Mouse (Mus musculus): ENCODE measurements around the gene Pi16. TPM values are rescaled to one million over a fixed set of nuclear protein-coding genes. Genes with fewer than 3 reads are reported as not detected.
"Not testable (repeated sequence)": the region's sequence is repeated elsewhere in the genome, so short reads cannot be mapped to it uniquely, and the experiment has no call there.

The Pi16 gene
- polyA plus RNA-seq (2015; fragmentation: Nextera tagmentation; extraction: Ambion mirVana): 1.9 and 2.4 TPM in 2 replicates

DNA sequence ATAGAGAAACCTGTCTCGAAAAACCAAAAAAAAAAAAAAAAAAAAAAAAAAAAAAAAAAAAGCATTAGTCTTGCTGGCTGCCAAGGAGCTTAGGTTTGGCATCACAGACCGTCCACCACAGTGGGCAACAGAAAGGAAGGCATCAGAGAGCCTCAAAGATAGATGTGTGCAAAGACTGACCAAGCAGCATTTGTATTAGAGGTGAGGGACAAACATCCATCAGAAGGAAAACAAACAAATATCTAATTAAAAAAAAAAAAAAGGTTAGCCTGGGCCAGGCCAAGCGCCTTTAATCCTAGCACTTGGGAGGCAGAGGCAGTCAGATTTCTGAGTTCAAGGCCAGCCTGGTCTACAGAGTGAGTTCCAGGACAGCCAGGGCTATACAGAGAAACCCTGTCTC is at the start of gene Pi16:
Pi16 (plus strand) TSS at position 301 of the 400 bp plus-strand sequence.
- not testable (repeated sequence) for H3K27ac ChIP-seq (replicated peaks); H3K36me3 ChIP-seq (replicated peaks); H3K4me2 ChIP-seq; ATAC-seq (ENCODE audit: insufficient read depth); H3K9ac ChIP-seq; H3K4me3 ChIP-seq (replicated peaks); H3K9me3 ChIP-seq (replicated peaks)
- Histone ChIP-seq H3K27me3 (peaks cover 35% of the 10 kb centered on the region), H3K4me1 (replicated peaks) (peaks cover 25% of the 10 kb centered on the region)
- WGBS (ENCODE audit: insufficient replicate concordance): 65% methylated on average over 3 of the region's 3 CpGs

GRCm38 (mm10) chr17:29267931-29268681 is 49.4 kb upstream of the Pi16 start:
- H3K27me3 ChIP-seq: no peaks in the 10 kb centered on the region
- 58% methylated on average over 6 of the region's 6 CpGs for WGBS (ENCODE audit: insufficient replicate concordance)
- peak overlapping the region; percentile 91 for H3K9ac ChIP-seq
- H3K9me3 ChIP-seq (replicated peaks): no peaks in the 10 kb centered on the region
- peaks cover 54% of the 10 kb centered on the region for H3K4me1 ChIP-seq (replicated peaks)
- peak overlapping the region; percentile 81 for H3K4me2 ChIP-seq
- H3K4me3 ChIP-seq (replicated peaks): peak overlapping the region; percentile 91
- H3K27ac ChIP-seq (replicated peaks): peak overlapping the region; percentile 95
- ATAC-seq (ENCODE audit: insufficient read depth): no peak
- no peaks in the 10 kb centered on the region for H3K36me3 ChIP-seq (replicated peaks)

- under 1% methylated on average over 61 of the region's 63 CpGs for WGBS (ENCODE audit: insufficient replicate concordance)
- Histone ChIP-seq H3K27me3 (no peaks in the 10 kb centered on the region), H3K4me3 (replicated peaks) (peak within 1 kb of the TSS; percentile 91), H3K4me1 (replicated peaks) (peaks cover 53% of the 10 kb centered on the region), H3K4me2 (peak within 1 kb of the TSS; percentile 81), H3K27ac (replicated peaks) (peak within 1 kb of the TSS; percentile 95), H3K9me3 (replicated peaks) (no peaks in the 10 kb centered on the region), H3K9ac (peak within 1 kb of the TSS; percentile 91), H3K36me3 (replicated peaks) (no peaks in the 10 kb centered on the region)
- peak; percentile 89 for ATAC-seq (ENCODE audit: insufficient read depth)
Observed at GRCm38 (mm10) chr17:29268682-29269348, 48.7 kb upstream of the Pi16 start, which contains the start of gene BC004004. Gene BC004004, plus strand, starts transcription at chr17:29268788.

DNA sequence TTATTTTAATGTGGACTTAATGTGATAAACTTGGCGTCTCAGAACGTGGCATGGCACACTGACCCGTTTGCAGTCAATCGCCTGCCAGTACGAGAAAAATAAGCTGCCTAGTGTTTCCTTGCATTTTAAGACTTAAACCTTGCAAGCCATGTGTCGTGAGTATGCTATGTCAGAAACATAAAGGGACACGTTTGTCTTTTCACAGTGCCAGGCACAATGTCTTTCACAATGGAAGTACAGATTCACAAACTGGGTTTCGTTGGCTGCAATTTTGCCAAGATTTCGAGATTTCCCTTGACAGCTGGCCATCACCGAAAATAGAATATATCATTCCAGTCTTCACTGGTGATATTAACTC is 48.2 kb upstream of the Pi16 start:
- Histone ChIP-seq H3K9ac (peak overlapping the region; percentile 91), H3K36me3 (replicated peaks) (no peaks in the 10 kb centered on the region), H3K27ac (replicated peaks) (peak overlapping the region; percentile 95), H3K4me1 (replicated peaks) (peaks cover 53% of the 10 kb centered on the region), H3K9me3 (replicated peaks) (no peaks in the 10 kb centered on the region), H3K4me2 (peak overlapping the region; percentile 81), H3K27me3 (no peaks in the 10 kb centered on the region), H3K4me3 (replicated peaks) (peak overlapping the region; percentile 91)
- 10% methylated on average over 10 of the region's 10 CpGs for WGBS (ENCODE audit: insufficient replicate concordance)
- no peak for ATAC-seq (ENCODE audit: insufficient read depth)

DNA sequence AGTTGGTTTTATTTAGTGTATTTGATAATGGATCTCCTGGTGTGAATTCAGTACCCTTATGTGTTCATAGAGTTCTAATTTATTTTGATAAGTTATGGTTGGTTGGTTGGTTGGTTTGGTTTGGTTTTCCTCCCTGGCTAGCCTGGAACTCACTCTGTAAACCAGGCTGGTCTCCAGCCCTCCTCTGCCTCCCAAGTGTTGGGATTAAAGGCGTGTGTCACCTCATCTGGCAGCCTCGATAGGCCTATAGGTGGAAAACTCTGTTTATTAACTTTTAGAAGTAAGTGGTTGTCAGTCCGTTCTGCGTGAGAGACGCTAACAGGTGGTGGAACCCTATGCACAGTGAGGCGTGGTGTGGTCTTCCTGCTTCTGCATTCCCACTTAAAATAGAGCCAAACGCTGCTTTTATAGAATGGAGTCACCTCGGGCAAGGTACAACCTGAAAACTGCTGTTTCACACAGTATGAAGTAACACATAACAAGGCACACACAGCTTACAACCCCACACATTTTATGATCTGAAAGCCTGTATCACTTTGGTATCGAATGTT is 47.3 kb upstream of the Pi16 start:
- no peaks in the 10 kb centered on the region for H3K27me3 ChIP-seq
- no peak for ATAC-seq (ENCODE audit: insufficient read depth)
- H3K36me3 ChIP-seq (replicated peaks): no peaks in the 10 kb centered on the region
- peak overlapping the region; percentile 81 for H3K4me2 ChIP-seq
- peak overlapping the region; percentile 95; the same call in 1 of the 2 replicates for H3K27ac ChIP-seq (replicated peaks)
- WGBS (ENCODE audit: insufficient replicate concordance): 80% methylated on average over 9 of the region's 9 CpGs
- peak overlapping the region; percentile 91 for H3K4me3 ChIP-seq (replicated peaks)
- peak overlapping the region; percentile 91; the same call in 1 of the 2 replicates for H3K9ac ChIP-seq
- no peaks in the 10 kb centered on the region for H3K9me3 ChIP-seq (replicated peaks)
- peaks cover 47% of the 10 kb centered on the region for H3K4me1 ChIP-seq (replicated peaks)

- no peaks in the 10 kb centered on the region for H3K9me3 ChIP-seq (replicated peaks)
- H3K36me3 ChIP-seq (replicated peaks): 0 out of 2 replicates have a peak, but pooled peaks cover 4% of the 10 kb centered on the region
- H3K4me3 ChIP-seq (replicated peaks): no peak overlapping the region
- ATAC-seq (ENCODE audit: insufficient read depth): peak; percentile 32
- H3K27ac ChIP-seq (replicated peaks): peak overlapping the region; percentile 61; the same call in 1 of the 2 replicates
- WGBS (ENCODE audit: insufficient replicate concordance): 67% methylated on average over 7 of the region's 7 CpGs
- H3K9ac ChIP-seq: no peak overlapping the region
- H3K27me3 ChIP-seq: no peaks in the 10 kb centered on the region
- H3K4me2 ChIP-seq: no peak overlapping the region
- H3K4me1 ChIP-seq (replicated peaks): peaks cover 39% of the 10 kb centered on the region
Observed at GRCm38 (mm10) chr17:29273156-29273555, 44.3 kb upstream of the Pi16 start.

- no peak overlapping the region for H3K9ac ChIP-seq
- no peaks in the 10 kb centered on the region for H3K9me3 ChIP-seq (replicated peaks)
- 76% methylated on average over 11 of the region's 11 CpGs for WGBS (ENCODE audit: insufficient replicate concordance)
- H3K4me2 ChIP-seq: 0 out of 2 replicates have a peak overlapping the region, but pooled peaks have one; percentile 27
- H3K4me3 ChIP-seq (replicated peaks): no peak overlapping the region
- peak; percentile 47; the same call in 1 of the 2 replicates for ATAC-seq (ENCODE audit: insufficient read depth)
- no peaks in the 10 kb centered on the region for H3K27me3 ChIP-seq
- peak overlapping the region; percentile 58; the same call in 1 of the 2 replicates for H3K27ac ChIP-seq (replicated peaks)
- H3K4me1 ChIP-seq (replicated peaks): peaks cover 35% of the 10 kb centered on the region
- H3K36me3 ChIP-seq (replicated peaks): 0 out of 2 replicates have a peak, but pooled peaks cover 7% of the 10 kb centered on the region
Observed at GRCm38 (mm10) chr17:29273889-29274288, 43.6 kb upstream of the Pi16 start.

- no peak for ATAC-seq (ENCODE audit: insufficient read depth)
- Histone ChIP-seq H3K36me3 (replicated peaks) (peaks cover 61% of the 10 kb centered on the region), H3K4me2 (no peak overlapping the region), H3K4me3 (replicated peaks) (no peak overlapping the region), H3K27ac (replicated peaks) (no peak overlapping the region), H3K27me3 (no peaks in the 10 kb centered on the region), H3K9ac (no peak overlapping the region), H3K9me3 (replicated peaks) (no peaks in the 10 kb centered on the region), H3K4me1 (replicated peaks) (peaks cover 6% of the 10 kb centered on the region; the same call in 1 of the 2 replicates)
- WGBS (ENCODE audit: insufficient replicate concordance): 83% methylated on average over 5 of the region's 5 CpGs
Observed at GRCm38 (mm10) chr17:29280422-29280821, 37.1 kb upstream of the Pi16 start.

DNA sequence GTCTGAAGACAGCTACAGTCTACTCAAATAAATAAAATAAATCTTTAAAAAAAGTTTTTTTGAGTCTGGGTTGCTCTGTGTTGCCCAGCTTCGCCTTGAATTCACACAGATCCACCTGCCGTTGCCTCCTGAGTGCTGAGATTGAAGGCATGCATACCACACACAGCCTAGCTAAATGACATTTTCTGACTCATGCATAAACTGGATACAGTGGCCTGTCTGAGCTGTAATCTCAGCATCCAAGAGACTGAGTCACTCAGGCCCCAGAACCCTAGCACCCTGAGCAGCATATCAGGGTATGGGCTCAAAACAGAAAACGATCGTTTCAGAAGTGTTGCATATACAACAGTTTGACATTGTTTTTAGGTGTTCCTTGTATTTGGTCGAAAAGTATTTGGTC is 35.9 kb upstream of the Pi16 start:
- no peak overlapping the region for H3K27ac ChIP-seq (replicated peaks)
- H3K27me3 ChIP-seq: no peaks in the 10 kb centered on the region
- peaks cover 6% of the 10 kb centered on the region; the same call in 1 of the 2 replicates for H3K4me1 ChIP-seq (replicated peaks)
- ATAC-seq (ENCODE audit: insufficient read depth): no peak
- peaks cover 70% of the 10 kb centered on the region for H3K36me3 ChIP-seq (replicated peaks)
- 71% methylated on average over 5 of the region's 5 CpGs for WGBS (ENCODE audit: insufficient replicate concordance)
- no peak overlapping the region for H3K9ac ChIP-seq
- no peak overlapping the region for H3K4me2 ChIP-seq
- no peak overlapping the region for H3K4me3 ChIP-seq (replicated peaks)
- no peaks in the 10 kb centered on the region for H3K9me3 ChIP-seq (replicated peaks)

DNA sequence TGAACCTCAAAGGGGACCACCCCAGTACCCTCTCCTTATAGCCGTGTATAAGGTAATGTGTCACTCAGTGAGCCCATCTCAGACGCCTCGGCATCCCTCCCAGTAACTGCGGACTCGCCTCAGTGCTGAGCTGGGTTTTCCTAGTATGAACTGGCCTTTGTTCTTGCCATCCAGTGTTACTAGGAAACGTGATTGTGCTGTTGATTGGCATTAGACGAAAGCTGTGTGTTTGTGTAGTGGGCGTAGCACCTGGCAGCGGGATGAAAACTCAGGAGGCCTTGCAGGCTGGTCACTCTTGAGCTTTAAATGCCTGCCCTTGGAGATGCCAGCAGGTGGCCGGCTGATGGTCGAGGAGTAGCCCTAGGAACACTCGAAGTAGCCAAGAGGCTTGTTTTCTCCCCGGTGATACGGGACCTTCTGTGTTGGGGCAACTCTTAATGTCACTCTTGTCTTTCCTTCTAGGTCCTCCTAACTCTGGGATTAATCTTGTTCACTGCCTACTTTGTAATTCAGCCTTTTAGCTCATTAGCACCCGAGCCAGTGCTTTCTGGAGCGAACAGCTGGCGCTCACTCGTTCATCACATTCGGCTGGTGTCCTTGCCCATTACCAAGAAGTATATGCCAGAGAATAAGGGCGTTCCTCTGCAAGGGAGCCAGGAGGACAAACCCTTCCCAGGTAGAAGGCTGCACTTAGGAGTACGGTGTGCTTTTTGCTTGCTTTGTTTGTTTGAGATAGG is 35.1 kb upstream of the Pi16 start:
- no peak overlapping the region for H3K4me2 ChIP-seq
- no peaks in the 10 kb centered on the region for H3K27me3 ChIP-seq
- 79% methylated on average over 21 of the region's 21 CpGs for WGBS (ENCODE audit: insufficient replicate concordance)
- H3K4me1 ChIP-seq (replicated peaks): peaks cover 6% of the 10 kb centered on the region; the same call in 1 of the 2 replicates
- no peak overlapping the region for H3K27ac ChIP-seq (replicated peaks)
- H3K36me3 ChIP-seq (replicated peaks): peaks cover 78% of the 10 kb centered on the region
- no peak overlapping the region for H3K4me3 ChIP-seq (replicated peaks)
- H3K9me3 ChIP-seq (replicated peaks): no peaks in the 10 kb centered on the region
- no peak for ATAC-seq (ENCODE audit: insufficient read depth)
- no peak overlapping the region for H3K9ac ChIP-seq
